Mouse (Mus musculus) lung, postnatal 14 days (tissue): ENCODE results near the gene Vav3.
A peak's percentile ranks its signal among the peaks of the same experiment; 100 is the strongest.

ENCODE experiments used
- DNase-seq: peaks from one replicate; pipeline ENCODE4 v3.0.0; 2021

The Vav3 gene

GRCm38 (mm10) chr3:109353814-109354213 is 13.4 kb downstream of the Vav3 start:
- DNase-seq: no peak

- DNase-seq: no peak
Observed at GRCm38 (mm10) chr3:109355158-109355557, 14.7 kb downstream of the Vav3 start.

GRCm38 (mm10) chr3:109360746-109361145 is 20.3 kb downstream of the Vav3 start:
- no peak for DNase-seq

- DNase-seq: peak; percentile 39
Observed at GRCm38 (mm10) chr3:109361882-109362281, 21.4 kb downstream of the Vav3 start.

- DNase-seq: no peak
Observed at GRCm38 (mm10) chr3:109362310-109362709, 21.9 kb downstream of the Vav3 start.

- DNase-seq: no peak
Observed at GRCm38 (mm10) chr3:109363522-109363921, 23.1 kb downstream of the Vav3 start.

- no peak for DNase-seq
Observed at GRCm38 (mm10) chr3:109365875-109366274, 25.4 kb downstream of the Vav3 start.

GRCm38 (mm10) chr3:109366411-109366851 is 26.0 kb downstream of the Vav3 start:
- peak; percentile 37 for DNase-seq

GRCm38 (mm10) chr3:109368383-109369289 is 28.2 kb downstream of the Vav3 start:
- peak; percentile 22 for DNase-seq

- no peak for DNase-seq
Observed at GRCm38 (mm10) chr3:109371576-109371975, 31.1 kb downstream of the Vav3 start.

GRCm38 (mm10) chr3:109372678-109373077 is 32.2 kb downstream of the Vav3 start:
- DNase-seq: no peak

- DNase-seq: no peak
Observed at GRCm38 (mm10) chr3:109378278-109378677, 37.8 kb downstream of the Vav3 start.

- DNase-seq: no peak
Observed at GRCm38 (mm10) chr3:109378684-109379083, 38.2 kb downstream of the Vav3 start.

- DNase-seq: no peak
Observed at GRCm38 (mm10) chr3:109388730-109389129, 48.3 kb downstream of the Vav3 start.

GRCm38 (mm10) chr3:109401527-109401926 is 61.1 kb downstream of the Vav3 start:
- DNase-seq: no peak

GRCm38 (mm10) chr3:109411294-109411693 is 70.8 kb downstream of the Vav3 start:
- no peak for DNase-seq

GRCm38 (mm10) chr3:109420403-109420802 is 80.0 kb downstream of the Vav3 start:
- no peak for DNase-seq

GRCm38 (mm10) chr3:109421019-109421418 is 80.6 kb downstream of the Vav3 start:
- DNase-seq: no peak

GRCm38 (mm10) chr3:109423440-109424079 is 83.1 kb downstream of the Vav3 start:
- no peak for DNase-seq

GRCm38 (mm10) chr3:109431285-109431684 is 90.8 kb downstream of the Vav3 start:
- no peak for DNase-seq

GRCm38 (mm10) chr3:109438552-109438951 is 98.1 kb downstream of the Vav3 start:
- DNase-seq: no peak

GRCm38 (mm10) chr3:109439253-109439652 is 98.8 kb downstream of the Vav3 start:
- DNase-seq: no peak

GRCm38 (mm10) chr3:109440001-109440400 is 99.5 kb downstream of the Vav3 start:
- DNase-seq: no peak

- DNase-seq: no peak
Observed at GRCm38 (mm10) chr3:109444077-109444476, 103.6 kb downstream of the Vav3 start.
